Mouse (Mus musculus) Patski (cell line): Measurements from ENCODE around the gene Rbms3. TPM values are rescaled to one million over a fixed set of nuclear protein-coding genes. Genes with fewer than 3 reads are reported as not detected.
A peak's percentile ranks its signal among the peaks of the same experiment; 100 is the strongest.

ENCODE experiments used
- ATAC-seq: fragments of 100-300 bp; one replicate; pipeline ENCODE4 v1.8.0; 2021
- CTCF ChIA-PET: fragments of 350-600 bp; sonication (Branson Sonifier 250); formaldehyde crosslinking; loops from one replicate; lab custom pipeline; 2022; ENCODE audit warnings: inconsistent platforms; lab: Charles Lee
- POLR2A ChIA-PET: fragments of 350-600 bp; sonication (Branson Sonifier 250); formaldehyde crosslinking; loops from one replicate; lab custom pipeline; 2022; ENCODE audit warnings: antibody characterized with exemption, inconsistent platforms; lab: Charles Lee
- DNase-seq: peaks from one replicate; pipeline ENCODE4 v3.0.0-alpha.2; 2011; ENCODE audit warnings: low read depth, low spot score
- H3K27me3 ChIP-seq: fragments of 371-371 bp; one replicate; pipeline ENCODE4 v1.5.1; 2021
- CTCF ChIP-seq: fragments of 100-300 bp; IDR thresholded peaks from one replicate; pipeline ENCODE4 v1.5.1; 2021
- in situ Hi-C: fragments of 300-500 bp; cut with MboI; formaldehyde crosslinking; loops from 3 replicates; pipeline ENCODE4 v1.11.1; 2018; ENCODE audit warnings: low pct_unique_long_range_greater_than_20kb, mixed read lengths
- polyA plus RNA-seq: library from polyadenylated mRNA; unstranded; gene quantifications from one replicate; pipeline ENCODE4 v1.2.3, GENCODE M21; 2021

The Rbms3 gene
- polyA plus RNA-seq, 1 experiment from 2014 or later: 8.1 TPM

DNA sequence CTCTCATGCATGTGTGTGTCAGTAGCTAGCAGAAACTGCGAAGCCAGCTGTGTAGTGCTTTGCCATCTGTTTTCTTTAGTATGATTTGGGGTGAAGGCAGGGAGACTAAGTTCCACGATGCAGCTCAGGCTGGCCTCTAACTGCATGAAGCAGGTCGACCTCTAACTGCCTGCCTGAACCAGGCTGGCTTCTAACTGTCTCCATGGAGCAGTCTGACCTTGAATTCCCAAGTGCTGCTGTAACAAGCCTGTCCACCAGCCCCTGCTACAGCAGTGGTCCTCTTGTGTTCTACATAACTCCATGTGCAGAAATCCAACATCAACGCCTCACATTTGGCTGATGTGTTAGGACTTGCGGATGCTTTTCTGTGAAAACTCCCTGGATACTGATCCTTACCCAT lies 1009.3 kb downstream of the Rbms3 start:
- ATAC-seq: no peak
- in situ Hi-C loops: no loop called here

GRCm38 (mm10) chr9:116618886-116619285 lies 1010.8 kb downstream of the Rbms3 start:
- POLR2A ChIA-PET: no interaction called here
- CTCF ChIA-PET: no interaction called here
- ATAC-seq: no peak
- in situ Hi-C loops: no loop called here
- no peaks in the 10 kb centered on the region for H3K27me3 ChIP-seq
- DNase-seq: no peak
- no peak for TF ChIP-seq CTCF

More for the DNA sequence above, 1009.3 kb downstream of the Rbms3 start:
- no peak for DNase-seq
- H3K27me3 ChIP-seq: no peaks in the 10 kb centered on the region
- ChIA-PET POLR2A (no interaction called here), CTCF (no interaction called here)
- TF ChIP-seq CTCF: no peak

DNA sequence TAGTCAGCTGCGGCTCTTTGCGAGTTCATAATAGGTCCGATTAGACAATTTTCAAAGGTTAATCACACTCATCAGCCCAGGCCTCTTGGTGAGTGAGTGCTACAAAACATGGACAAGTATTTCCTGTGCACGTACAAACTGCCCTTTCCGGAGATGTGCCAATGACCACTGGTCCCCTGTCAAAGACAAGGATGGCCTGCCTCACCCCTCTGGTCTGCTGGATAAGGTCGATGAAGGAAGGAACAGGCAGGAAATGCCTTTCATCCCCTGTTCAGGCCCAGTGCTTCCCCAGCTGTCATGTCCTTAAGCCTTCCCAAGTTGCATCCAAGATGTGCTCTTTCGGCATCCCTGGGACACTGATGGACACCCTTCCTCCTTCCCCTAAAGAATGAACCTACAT lies 1016.4 kb downstream of the Rbms3 start:
- DNase-seq (no peak), ATAC-seq (no peak)
- ChIA-PET POLR2A (no interaction called here), CTCF (no interaction called here)
- H3K27me3 ChIP-seq: no peaks in the 10 kb centered on the region
- in situ Hi-C loops: no loop called here
- no peak for TF ChIP-seq CTCF

DNA sequence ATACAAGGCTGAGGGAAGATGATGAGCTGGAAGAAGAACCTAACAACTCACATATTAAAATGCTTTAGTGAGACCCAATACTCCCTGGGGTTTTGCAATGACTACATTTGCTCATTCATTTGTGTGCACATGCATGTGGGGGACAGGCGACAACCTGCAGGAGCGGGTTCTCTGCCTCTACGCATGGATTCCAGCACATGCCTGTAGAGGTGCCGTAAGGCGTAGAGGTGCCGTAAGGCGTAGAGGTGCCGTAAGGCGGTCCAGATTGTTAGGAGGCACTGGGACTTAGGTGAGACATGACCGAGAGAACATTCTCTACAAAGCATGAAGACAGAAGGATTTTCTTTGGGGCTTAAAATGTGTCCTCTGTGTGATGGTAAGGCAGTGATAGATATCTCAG lies 1033.7 kb downstream of the Rbms3 start:
- ChIA-PET CTCF (no interaction called here), POLR2A (no interaction called here)
- TF ChIP-seq CTCF: no peak
- in situ Hi-C loops: no loop called here
- DNase-seq: no peak
- no peak for ATAC-seq
- no peaks in the 10 kb centered on the region for H3K27me3 ChIP-seq

- ATAC-seq: no peak
- ChIA-PET CTCF (interaction anchor here (1.4 kb wide), 1 partner anchor 12 kb away, joined by 3 read pairs; no protein-coding TSS in a partner anchor), POLR2A (interaction anchor here (0.7 kb wide), 1 partner anchor 28 kb away, joined by 3 read pairs; no protein-coding TSS in a partner anchor)
- in situ Hi-C loops: no loop called here
- H3K27me3 ChIP-seq: no peaks in the 10 kb centered on the region
- no peak for TF ChIP-seq CTCF
- DNase-seq: no peak
These were observed 1037.2 kb downstream of the Rbms3 start for GRCm38 (mm10) chr9:116592486-116592885.

GRCm38 (mm10) chr9:116591071-116591470 lies 1038.6 kb downstream of the Rbms3 start:
- peak; percentile 65 for ATAC-seq
- POLR2A ChIA-PET: no interaction called here
- peak; percentile 20 for DNase-seq
- CTCF ChIA-PET: no interaction called here
- H3K27me3 ChIP-seq: no peaks in the 10 kb centered on the region
- in situ Hi-C loops: no loop called here
- TF ChIP-seq CTCF: no peak

DNA sequence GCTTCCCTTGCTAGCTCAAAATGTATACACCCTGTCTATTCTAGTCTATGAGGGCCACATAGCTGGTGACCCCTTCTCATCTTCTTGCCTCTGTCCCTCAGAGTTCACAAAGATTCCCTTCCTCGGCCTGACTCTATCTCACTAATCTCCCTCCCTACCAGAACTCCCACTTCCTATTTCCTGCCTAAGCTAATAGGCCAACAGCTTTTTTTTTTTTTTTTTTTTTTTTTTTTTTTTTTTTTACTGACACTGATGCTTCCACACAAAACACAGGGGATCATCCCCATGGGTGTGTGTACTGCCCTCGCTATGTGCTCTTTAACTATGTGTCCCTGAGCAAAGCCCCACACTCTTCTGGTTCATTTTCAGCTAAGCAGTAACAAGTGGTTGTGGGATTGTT lies 1060.0 kb downstream of the Rbms3 start:
- ChIA-PET CTCF (no interaction called here), POLR2A (interaction anchor here (0.6 kb wide), 2 partner anchors 21 to 490 kb away, joined by 5 to 7 read pairs; no protein-coding TSS in a partner anchor)
- DNase-seq: no peak
- in situ Hi-C loops: no loop called here
- no peak for TF ChIP-seq CTCF
- H3K27me3 ChIP-seq: no peaks in the 10 kb centered on the region
- ATAC-seq: no peak

- H3K27me3 ChIP-seq: no peaks in the 10 kb centered on the region
- in situ Hi-C loops: no loop called here
- no peak for TF ChIP-seq CTCF
- ChIA-PET CTCF (interaction anchor here (1.0 kb wide), 1 partner anchor 140 kb away, joined by 3 read pairs; no protein-coding TSS in a partner anchor), POLR2A (no interaction called here)
- ATAC-seq: no peak
- no peak for DNase-seq
These were observed 1063.0 kb downstream of the Rbms3 start for GRCm38 (mm10) chr9:116566711-116567110.

GRCm38 (mm10) chr9:116557781-116558180 lies 1071.9 kb downstream of the Rbms3 start:
- in situ Hi-C loops: loop anchor here (5.0 kb wide), 1 partner anchor 135 kb away; no protein-coding TSS in a partner anchor
- no peak for TF ChIP-seq CTCF
- no peak for ATAC-seq
- CTCF ChIA-PET: no interaction called here
- no peaks in the 10 kb centered on the region for H3K27me3 ChIP-seq
- no peak for DNase-seq
- POLR2A ChIA-PET: no interaction called here

DNA sequence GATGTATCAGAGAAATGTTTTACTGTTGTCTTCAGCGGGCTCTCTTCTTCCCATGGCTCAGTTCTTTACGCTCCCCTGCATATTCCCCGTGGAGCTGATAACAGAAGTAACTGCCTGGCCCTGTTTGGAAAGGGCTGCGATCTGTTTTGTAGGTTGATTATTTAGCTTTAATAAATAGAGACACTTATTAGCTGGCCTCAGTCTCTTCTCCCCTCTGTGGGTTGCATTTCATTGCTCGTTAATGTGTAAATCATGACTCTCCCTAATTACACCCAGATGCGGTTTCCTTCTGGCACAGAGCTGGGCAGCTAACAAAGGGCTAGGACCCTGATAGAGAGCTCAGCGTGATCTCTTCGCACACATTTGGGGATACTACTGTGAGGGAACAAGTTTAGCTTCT lies 1073.1 kb downstream of the Rbms3 start:
- DNase-seq (no peak), ATAC-seq (no peak)
- CTCF ChIA-PET: no interaction called here
- TF ChIP-seq CTCF: no peak
- in situ Hi-C loops: loop anchor here (5.0 kb wide), 1 partner anchor 134 kb away; no protein-coding TSS in a partner anchor
- POLR2A ChIA-PET: no interaction called here
- no peaks in the 10 kb centered on the region for H3K27me3 ChIP-seq

DNA sequence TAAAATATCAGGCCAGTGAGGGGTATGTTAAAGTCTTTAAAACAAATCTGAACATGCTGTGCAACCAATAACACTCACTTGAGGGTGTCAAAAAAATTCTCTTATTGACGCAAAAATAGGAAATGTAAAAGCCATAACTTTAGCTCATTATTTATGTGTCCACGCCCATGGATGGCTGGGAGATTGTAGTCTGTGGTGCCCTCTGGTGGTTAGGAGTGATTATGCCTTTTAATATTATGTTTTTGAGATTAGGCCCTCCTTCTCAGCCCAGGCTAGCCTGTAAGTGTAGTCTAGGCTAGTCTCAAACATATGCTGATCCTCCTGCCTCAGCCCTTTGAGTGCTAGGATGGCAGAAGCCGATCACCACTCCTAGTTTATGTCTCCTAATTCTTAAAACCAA lies 1076.5 kb downstream of the Rbms3 start:
- in situ Hi-C loops: loop anchor here (5.0 kb wide), 1 partner anchor 491 kb away; no protein-coding TSS in a partner anchor
- ATAC-seq (no peak), DNase-seq (no peak)
- TF ChIP-seq CTCF: peak; percentile 74
- no peaks in the 10 kb centered on the region for H3K27me3 ChIP-seq
- CTCF ChIA-PET: interaction anchor here (2.4 to 2.6 kb wide), 2 partner anchors 10 to 12 kb away, joined by 5 to 8 read pairs; no protein-coding TSS in a partner anchor
- POLR2A ChIA-PET: no interaction called here

DNA sequence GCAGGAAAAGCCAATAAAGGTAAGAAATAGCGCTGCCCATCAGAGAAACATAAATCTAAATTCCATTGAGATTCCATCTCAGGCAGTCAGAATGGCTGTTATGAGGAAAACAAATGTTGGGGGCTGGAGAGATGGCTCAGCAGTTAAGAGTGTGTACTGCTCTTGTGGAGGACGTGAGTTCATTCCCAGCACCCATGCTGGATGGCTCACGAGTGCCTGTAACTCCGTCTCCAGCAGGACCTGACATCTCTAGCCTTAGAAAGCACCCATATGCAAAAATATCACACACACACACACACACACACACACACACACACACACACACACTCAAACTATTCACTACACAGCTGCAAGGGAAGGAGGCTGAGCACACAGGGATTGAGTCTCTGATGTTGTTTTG lies 1083.6 kb downstream of the Rbms3 start:
- in situ Hi-C loops: no loop called here
- CTCF ChIA-PET: interaction anchor here (1.4 kb wide), 1 partner anchor 121 kb away, joined by 3 read pairs; no protein-coding TSS in a partner anchor

More for the DNA sequence above, 1083.6 kb downstream of the Rbms3 start:
- peaks cover 4% of the 10 kb centered on the region for H3K27me3 ChIP-seq
- ATAC-seq (no peak), DNase-seq (no peak)
- POLR2A ChIA-PET: no interaction called here
- no peak for TF ChIP-seq CTCF
